Mouse (Mus musculus): Measurements from ENCODE around the gene Trp53bp1. TPM values are rescaled to one million over a fixed set of nuclear protein-coding genes. Genes with fewer than 3 reads are reported as not detected.
A peak's percentile ranks its signal among the peaks of the same experiment; 100 is the strongest.

The Trp53bp1 gene
- polyA plus RNA-seq, 1 experiment = 8.6 TPM

DNA sequence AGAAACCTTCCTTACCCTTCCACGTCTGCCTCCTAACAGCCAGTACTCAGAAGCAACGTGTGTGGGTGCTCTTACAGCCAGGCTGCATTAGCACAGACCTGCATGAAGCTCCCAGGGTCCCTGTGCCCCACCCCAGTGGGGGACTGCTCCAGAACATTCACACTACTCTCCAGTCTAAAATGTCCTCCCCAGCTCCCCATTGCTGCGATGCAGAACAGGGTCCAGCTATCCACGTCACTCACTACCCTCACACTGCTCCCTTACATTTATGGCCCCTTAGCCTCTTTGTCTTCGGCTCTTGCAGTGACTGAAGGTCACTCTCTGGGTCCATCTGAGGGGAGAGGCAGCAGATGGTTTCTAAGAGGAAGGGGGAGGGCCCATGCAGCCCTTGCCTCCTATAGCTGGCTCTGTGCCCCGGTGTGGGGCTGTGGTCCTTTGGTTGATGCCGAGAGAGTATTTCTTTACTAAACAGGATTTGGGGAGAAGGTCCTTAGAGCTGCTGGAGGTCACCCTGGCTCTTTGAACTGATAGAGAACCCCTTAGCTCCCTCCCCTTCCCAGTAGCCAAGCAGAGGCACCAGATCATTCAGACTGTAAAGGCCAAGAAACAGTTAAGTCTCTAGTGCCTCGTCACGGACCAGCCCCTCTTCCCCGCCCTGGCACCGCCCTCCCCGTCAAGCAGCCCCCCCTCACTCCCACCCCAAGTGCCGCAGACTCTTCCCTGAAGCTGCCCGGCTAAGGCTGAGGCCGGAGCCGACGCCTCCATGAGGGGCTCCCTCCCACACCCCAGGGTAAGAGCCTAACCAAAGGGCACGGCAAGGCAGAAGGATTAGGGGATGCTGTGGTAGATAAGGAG, 23.8 kb upstream of the Trp53bp1 start:
- peaks cover 69% of the 10 kb centered on the region for H3K4me1 ChIP-seq
- H3K36me3 ChIP-seq (replicated peaks; ENCODE audit: low read length) = peaks cover 10% of the 10 kb centered on the region
- H3K9me3 ChIP-seq = no peaks in the 10 kb centered on the region; the same call in 1 of the 2 replicates
- peaks cover 90% of the 10 kb centered on the region for H3K27me3 ChIP-seq (replicated peaks)
- TF ChIP-seq GATA1 (IDR thresholded peaks at IDR 0.05; ENCODE audit: borderline replicate concordance, low read length) (no peak), FLI1 (IDR thresholded peaks at IDR 0.05; ENCODE audit: low read length) (no peak)
- peak overlapping the region; percentile 91 for H3K4me3 ChIP-seq (replicated peaks)

DNA sequence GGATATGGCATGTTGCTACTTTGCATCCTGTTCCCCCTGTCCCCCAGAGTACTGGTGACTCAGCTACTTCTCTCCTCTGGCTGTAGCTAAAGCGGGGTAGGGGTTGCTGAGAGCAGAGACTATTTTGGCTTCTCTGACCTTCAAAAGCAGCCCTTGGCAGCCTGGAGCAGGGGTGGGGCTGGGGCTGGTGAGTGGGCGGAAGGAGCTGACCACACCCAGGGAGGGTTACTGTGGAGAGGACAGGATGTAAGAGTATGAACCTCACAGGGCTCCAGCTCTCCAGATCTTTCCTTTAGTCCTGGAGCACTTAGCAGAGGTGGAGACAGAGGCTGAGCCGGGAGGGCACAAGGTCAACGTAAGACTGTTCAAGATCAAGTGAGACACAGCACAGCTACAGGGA, 23.0 kb upstream of the Trp53bp1 start:
- TF ChIP-seq FLI1 (IDR thresholded peaks at IDR 0.05; ENCODE audit: low read length) (no peak), GATA1 (IDR thresholded peaks at IDR 0.05; ENCODE audit: borderline replicate concordance, low read length) (no peak)
- H3K4me1 ChIP-seq = peaks cover 77% of the 10 kb centered on the region
- peaks cover 2% of the 10 kb centered on the region for H3K36me3 ChIP-seq (replicated peaks; ENCODE audit: low read length)
- no peaks in the 10 kb centered on the region for H3K9me3 ChIP-seq
- H3K4me3 ChIP-seq (replicated peaks) = peak overlapping the region; percentile 91
- peaks cover 90% of the 10 kb centered on the region for H3K27me3 ChIP-seq (replicated peaks)

GRCm38 (mm10) chr2:121292316-121293013, 21.3 kb upstream of the Trp53bp1 start:
- H3K4me1 ChIP-seq = peaks cover 71% of the 10 kb centered on the region
- H3K4me3 ChIP-seq (replicated peaks) = peak overlapping the region; percentile 12
- H3K36me3 ChIP-seq (replicated peaks; ENCODE audit: low read length) = no peaks in the 10 kb centered on the region
- no peaks in the 10 kb centered on the region for H3K9me3 ChIP-seq
- TF ChIP-seq FLI1 (IDR thresholded peaks at IDR 0.05; ENCODE audit: low read length) = no peak
- TF ChIP-seq GATA1 (IDR thresholded peaks at IDR 0.05; ENCODE audit: borderline replicate concordance, low read length) = no peak
- H3K27me3 ChIP-seq (replicated peaks) = peaks cover 90% of the 10 kb centered on the region

- H3K36me3 ChIP-seq (replicated peaks; ENCODE audit: low read length) = no peaks in the 10 kb centered on the region
- H3K9me3 ChIP-seq = no peaks in the 10 kb centered on the region
- TF ChIP-seq FLI1 (IDR thresholded peaks at IDR 0.05; ENCODE audit: low read length) = no peak
- no peak for TF ChIP-seq GATA1 (IDR thresholded peaks at IDR 0.05; ENCODE audit: borderline replicate concordance, low read length)
- H3K4me3 ChIP-seq (replicated peaks) = peak overlapping the region; percentile 92
- H3K27me3 ChIP-seq (replicated peaks) = peaks cover 73% of the 10 kb centered on the region
- H3K4me1 ChIP-seq = peaks cover 47% of the 10 kb centered on the region
Observed at GRCm38 (mm10) chr2:121289730-121290540, 18.7 kb upstream of the Trp53bp1 start.

DNA sequence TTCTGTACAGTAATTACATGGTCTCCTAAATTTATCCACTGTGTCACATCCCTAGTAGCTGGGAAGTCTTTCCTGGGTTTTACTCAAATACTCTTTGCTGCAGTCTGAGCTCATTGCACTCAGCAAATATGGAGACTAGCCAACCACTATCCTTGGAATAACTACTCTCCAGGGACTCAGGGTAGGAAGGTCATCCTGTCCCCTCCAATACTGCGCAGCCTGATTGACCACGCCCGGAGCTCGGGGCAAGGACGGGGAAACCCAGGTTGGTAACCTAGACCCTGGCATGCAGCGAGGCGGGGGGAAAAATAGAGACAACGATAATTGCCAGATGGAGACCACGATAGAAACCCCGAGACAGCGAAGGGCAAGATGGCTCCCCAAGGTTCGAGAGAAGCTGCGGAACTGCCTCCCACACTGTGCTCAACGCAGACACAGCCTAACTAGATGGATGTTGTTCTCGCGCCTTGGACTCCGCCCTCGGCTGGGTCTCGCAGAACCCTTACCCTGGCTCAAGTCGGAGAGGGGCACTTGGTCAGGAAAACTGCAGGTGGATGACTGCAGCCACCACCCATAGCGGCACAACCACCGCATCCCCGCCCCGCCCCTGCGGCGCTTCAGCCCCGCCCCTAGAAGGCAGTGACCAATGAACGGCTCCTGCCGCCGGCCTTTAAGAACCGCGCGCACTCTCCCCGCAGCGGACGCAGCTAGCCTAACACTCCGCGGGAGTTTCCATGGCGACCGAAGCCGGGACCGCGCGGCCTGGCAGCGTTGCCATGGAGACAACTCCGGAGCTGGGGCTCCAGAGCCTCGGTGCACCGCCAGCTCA, 17.9 kb upstream of the Trp53bp1 start, which contains the start of gene Map1a:
Gene Map1a, plus strand, starts transcription at position 700 of the 829 bp plus-strand sequence.
- Histone ChIP-seq H3K36me3 (replicated peaks; ENCODE audit: low read length) (no peaks in the 10 kb centered on the region), H3K27me3 (replicated peaks) (peaks cover 66% of the 10 kb centered on the region), H3K4me1 (peaks cover 39% of the 10 kb centered on the region), H3K9me3 (no peaks in the 10 kb centered on the region), H3K4me3 (replicated peaks) (peak within 1 kb of the TSS; percentile 92)
- TF ChIP-seq GATA1 (IDR thresholded peaks at IDR 0.05; ENCODE audit: borderline replicate concordance, low read length) = no peak
- TF ChIP-seq FLI1 (IDR thresholded peaks at IDR 0.05; ENCODE audit: low read length) = no peak

DNA sequence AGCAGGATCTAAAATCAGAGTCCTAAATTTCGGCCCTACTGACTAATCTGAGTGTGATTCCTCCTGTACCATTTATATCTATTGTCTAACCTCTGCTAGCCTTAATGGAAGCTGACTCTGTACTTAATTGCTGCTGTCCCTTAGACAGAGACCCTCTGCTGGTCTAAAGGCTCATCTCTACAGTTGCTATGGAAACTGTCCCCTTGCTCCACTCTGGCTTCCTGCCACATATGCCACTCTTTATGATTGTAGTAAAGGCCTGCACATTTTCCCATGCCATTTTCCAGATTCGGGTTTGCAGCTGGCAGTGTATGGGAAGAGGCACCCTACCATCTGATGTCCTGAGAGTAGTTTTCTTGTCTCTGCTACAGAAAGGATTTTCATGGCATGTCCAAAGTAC, 16.6 kb upstream of the Trp53bp1 start:
- Histone ChIP-seq H3K27me3 (replicated peaks) (peaks cover 64% of the 10 kb centered on the region), H3K4me3 (replicated peaks) (no peak overlapping the region), H3K36me3 (replicated peaks; ENCODE audit: low read length) (no peaks in the 10 kb centered on the region), H3K9me3 (no peaks in the 10 kb centered on the region), H3K4me1 (peaks cover 31% of the 10 kb centered on the region)
- no peak for TF ChIP-seq GATA1 (IDR thresholded peaks at IDR 0.05; ENCODE audit: borderline replicate concordance, low read length)
- no peak for TF ChIP-seq FLI1 (IDR thresholded peaks at IDR 0.05; ENCODE audit: low read length)

DNA sequence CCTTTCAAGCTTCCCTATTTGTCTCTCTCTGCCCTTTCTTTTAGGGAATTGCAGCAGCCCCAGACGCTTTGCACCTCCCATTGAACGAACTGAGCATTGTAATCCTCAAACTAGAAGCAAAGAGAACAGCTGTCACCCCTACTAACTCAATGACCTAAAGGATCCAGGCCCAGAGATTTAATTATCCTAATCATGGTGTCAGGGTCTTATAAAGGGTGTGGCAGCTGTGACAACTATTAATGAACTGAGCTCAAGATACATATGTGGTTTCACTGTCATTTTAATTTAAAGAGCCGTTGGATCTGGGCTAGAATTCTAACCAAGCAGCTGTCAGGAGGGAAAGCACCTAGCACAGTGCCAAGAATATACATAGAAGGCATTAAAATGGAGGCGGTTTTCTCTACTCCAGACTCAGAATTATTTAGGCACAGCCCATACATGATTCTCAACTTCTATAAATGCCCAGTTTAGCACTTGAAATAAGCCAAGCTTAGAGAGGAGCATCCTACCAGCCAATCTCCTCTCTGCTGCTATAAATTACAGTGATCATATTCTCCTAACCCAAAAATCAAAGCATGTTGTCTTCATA, 815 bp upstream of the Trp53bp1 start:
- Histone ChIP-seq H3K4me3 (replicated peaks) (peak overlapping the region; percentile 96), H3K36me3 (replicated peaks; ENCODE audit: low read length) (peaks cover 30% of the 10 kb centered on the region)
- TF ChIP-seq FLI1 (IDR thresholded peaks at IDR 0.05; ENCODE audit: low read length) (no peak), GATA1 (IDR thresholded peaks at IDR 0.05; ENCODE audit: borderline replicate concordance, low read length) (no peak)

GRCm38 (mm10) chr2:121270521-121271235, 529 bp downstream of the Trp53bp1 start:
- H3K9me3 ChIP-seq = no peaks in the 10 kb centered on the region
- H3K4me1 ChIP-seq = peaks cover 36% of the 10 kb centered on the region
- H3K27me3 ChIP-seq (replicated peaks) = no peaks in the 10 kb centered on the region
- TF ChIP-seq GATA1 (IDR thresholded peaks at IDR 0.05; ENCODE audit: borderline replicate concordance, low read length) = no peak
- no peak for TF ChIP-seq FLI1 (IDR thresholded peaks at IDR 0.05; ENCODE audit: low read length)
- peaks cover 37% of the 10 kb centered on the region for H3K36me3 ChIP-seq (replicated peaks; ENCODE audit: low read length)
- peak overlapping the region; percentile 96 for H3K4me3 ChIP-seq (replicated peaks)

More for the DNA sequence above, 815 bp upstream of the Trp53bp1 start:
- Histone ChIP-seq H3K4me1 (peaks cover 44% of the 10 kb centered on the region), H3K9me3 (no peaks in the 10 kb centered on the region), H3K27me3 (replicated peaks) (no peaks in the 10 kb centered on the region)

Measured in megakaryocyte, embryonic 14.5 days (primary cell).